Mouse (Mus musculus) G1E-ER4 (cell line): ENCODE measurements around the gene Dalrd3. TPM values are rescaled to one million over a fixed set of nuclear protein-coding genes. Genes with fewer than 3 reads are reported as not detected.

Experiments
- GATA1 ChIP-seq: IDR thresholded peaks from one replicate; pipeline ENCODE4 v1.8.0; 2012; ENCODE audit warnings: low read length, inconsistent platforms
- polyA plus RNA-seq: library from polyadenylated mRNA; stranded (reverse); fragments of >175 nt; gene quantifications from 2 replicates; pipeline ENCODE4 v1.2.3, GENCODE M21; 2012

The Dalrd3 gene
- polyA plus RNA-seq, 1 experiment = 76.1 TPM

GRCm38 (mm10) chr9:108567931-108568419 lies 1.7 kb upstream of the Dalrd3 start:
- TF ChIP-seq GATA1 = no peak

GRCm38 (mm10) chr9:108568511-108568921 lies 1.2 kb upstream of the Dalrd3 start:
- no peak for TF ChIP-seq GATA1

- TF ChIP-seq GATA1 = no peak
Observed at GRCm38 (mm10) chr9:108570207-108570896, 666 bp downstream of the Dalrd3 start.

GRCm38 (mm10) chr9:108571401-108571973 lies 1.8 kb downstream of the Dalrd3 start:
- no peak for TF ChIP-seq GATA1

- no peak for TF ChIP-seq GATA1
Observed at GRCm38 (mm10) chr9:108572321-108572720, 2.6 kb downstream of the Dalrd3 start.

- TF ChIP-seq GATA1 = no peak
Observed at GRCm38 (mm10) chr9:108573774-108574690, 4.3 kb downstream of the Dalrd3 start.

GRCm38 (mm10) chr9:108574921-108575320 lies 5.2 kb downstream of the Dalrd3 start:
- TF ChIP-seq GATA1 = no peak

GRCm38 (mm10) chr9:108575321-108576297 lies 5.9 kb downstream of the Dalrd3 start:
- TF ChIP-seq GATA1 = no peak

GRCm38 (mm10) chr9:108577025-108577424 lies 7.3 kb downstream of the Dalrd3 start:
- TF ChIP-seq GATA1 = no peak

GRCm38 (mm10) chr9:108577934-108578544 lies 8.4 kb downstream of the Dalrd3 start:
- no peak for TF ChIP-seq GATA1

- no peak for TF ChIP-seq GATA1
Observed at GRCm38 (mm10) chr9:108578545-108579343, 9.1 kb downstream of the Dalrd3 start, which contains the start of gene Wdr6. Gene Wdr6, minus strand, starts transcription at chr9:108578739.

GRCm38 (mm10) chr9:108579344-108579690 lies 9.6 kb downstream of the Dalrd3 start:
- TF ChIP-seq GATA1 = no peak

GRCm38 (mm10) chr9:108587571-108588180 lies 18.0 kb downstream of the Dalrd3 start:
- TF ChIP-seq GATA1 = no peak

- TF ChIP-seq GATA1 = no peak
Observed at GRCm38 (mm10) chr9:108589229-108589628, 19.5 kb downstream of the Dalrd3 start.
